Comparison of ENCODE assay signal across 8 mouse cellular contexts in the genomic region with DNA sequence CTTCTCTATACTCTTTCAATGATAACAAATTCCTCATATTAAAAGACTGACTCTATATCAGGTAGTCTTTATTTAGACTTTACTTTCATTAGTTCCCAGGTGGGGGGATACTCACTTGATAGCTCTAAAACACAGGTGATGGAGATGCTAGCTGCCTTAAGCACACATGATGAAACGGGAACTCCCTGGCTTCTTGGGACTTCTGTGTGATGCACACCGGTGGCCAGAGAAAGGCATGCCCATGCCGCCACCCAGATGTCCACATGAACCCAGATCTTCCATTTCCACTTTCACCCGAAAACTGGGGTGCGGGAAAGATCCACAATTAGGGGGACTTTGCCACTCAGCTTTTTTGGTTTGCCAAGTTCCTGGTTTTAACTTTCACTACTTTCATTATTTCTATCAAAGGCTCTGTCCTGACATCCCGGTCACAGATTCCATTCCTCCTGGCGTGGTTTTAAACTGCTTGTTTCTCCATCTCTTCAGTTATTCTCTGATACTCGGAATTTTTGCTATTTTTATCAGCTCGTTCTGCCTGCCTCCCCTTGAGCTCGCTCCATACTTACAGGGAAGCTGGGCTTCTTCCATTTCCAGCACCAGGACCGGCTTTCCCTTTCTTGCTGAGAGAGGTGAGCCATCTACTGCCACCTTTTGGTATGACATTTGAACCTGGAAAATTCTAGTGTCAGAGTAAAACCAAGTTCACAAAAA. TPM values are rescaled to one million over a fixed set of nuclear protein-coding genes. Genes with fewer than 3 reads are reported as not detected.
A peak's percentile ranks its signal among the peaks of the same experiment; 100 is the strongest.
DNase-seq lines count a peak whose midpoint lies in the region; ATAC-seq and TF ChIP-seq lines count a peak whose summit lies in the region.

No protein-coding gene starts in this region.

- CTCF ChIA-PET in Patski (lab: Charles Lee): interaction anchor here (0.7 to 3.7 kb wide), 11 partner anchors 9 to 199 kb away, joined by 3 to 31 read pairs (median 4); no protein-coding TSS in a partner anchor

- in situ Hi-C loops in Patski (cut with MboI; ENCODE audit: low pct_unique_long_range_greater_than_20kb): loop anchor here (5.0 kb wide), 1 partner anchor 196 kb away; no protein-coding TSS in a partner anchor

- DNase-seq in Patski (ENCODE audit: low read depth, low spot score): no peak
- DNase-seq in c-Kit-positive CD71-positive TER-119-positive erythroid progenitor cells, embryonic 14.5 days (ENCODE audit: low spot score): peak; percentile 66
- peak; percentile 67 for DNase-seq in forebrain, embryonic 11.5 days (ENCODE audit: low spot score)
- DNase-seq in layer of hippocampus, adult 9-10 months (ENCODE audit: low spot score): peak; percentile 47
- DNase-seq in retina, embryonic 14.5 days (ENCODE audit: low spot score): peak; percentile 85

- WGBS in forebrain, embryonic 11.5 days: 28% methylated on average over 11 of the region's 11 CpGs
- 29% methylated on average over 11 of the region's 11 CpGs for WGBS in hindbrain, embryonic 12.5 days
- 21% methylated on average over 11 of the region's 11 CpGs for WGBS in lung, embryonic 16.5 days

- POLR2A ChIA-PET in Patski (lab: Charles Lee): no interaction called here

- peak; percentile 51 for ATAC-seq in Patski
- no peak for ATAC-seq in forebrain, embryonic 11.5 days (replicated peaks; ENCODE audit: low FRiP score)
- peak; percentile 68; the same call in 1 of the 2 replicates for ATAC-seq in hindbrain, embryonic 12.5 days (ENCODE audit: low FRiP score)
- ATAC-seq in lung, embryonic 16.5 days (ENCODE audit: low read depth): peak; percentile 66; the same call in 1 of the 2 replicates
- ATAC-seq in monocyte, adult 5-6 weeks (replicated peaks; ENCODE audit: insufficient number of reproducible peaks, low FRiP score, low TSS enrichment, poor library complexity, severe bottlenecking): no peak

- peaks cover 29% of the 10 kb centered on the region for H3K27me3 ChIP-seq in Patski
- H3K27me3 ChIP-seq in forebrain, embryonic 11.5 days (ENCODE audit: control insufficient read depth, insufficient read depth, low read length): no peaks in the 10 kb centered on the region
- H3K27me3 ChIP-seq in hindbrain, embryonic 12.5 days: peaks cover 2% of the 10 kb centered on the region; the same call in 1 of the 2 replicates
- H3K27me3 ChIP-seq in lung, embryonic 16.5 days (ENCODE audit: control insufficient read depth, insufficient read depth, low read depth, low read length): no peaks in the 10 kb centered on the region

- H3K9ac ChIP-seq in forebrain, embryonic 11.5 days (ENCODE audit: low read length): no peak overlapping the region
- H3K9ac ChIP-seq in hindbrain, embryonic 12.5 days: no peak overlapping the region
- H3K9ac ChIP-seq in lung, embryonic 16.5 days (ENCODE audit: low read length): peak overlapping the region; percentile 61

- H3K4me1 ChIP-seq in forebrain, embryonic 11.5 days (replicated peaks; ENCODE audit: control insufficient read depth, insufficient read depth, low read length): 0 out of 2 replicates have a peak, but pooled peaks cover 2% of the 10 kb centered on the region
- H3K4me1 ChIP-seq in hindbrain, embryonic 12.5 days: peaks cover 3% of the 10 kb centered on the region; the same call in 1 of the 2 replicates
- no peaks in the 10 kb centered on the region for H3K4me1 ChIP-seq in lung, embryonic 16.5 days (replicated peaks; ENCODE audit: control insufficient read depth, insufficient read depth, low read length)

- no peaks in the 10 kb centered on the region for H3K36me3 ChIP-seq in forebrain, embryonic 11.5 days (ENCODE audit: control insufficient read depth, insufficient read depth, low read length)
- H3K36me3 ChIP-seq in hindbrain, embryonic 12.5 days: no peaks in the 10 kb centered on the region
- H3K36me3 ChIP-seq in lung, embryonic 16.5 days (ENCODE audit: control insufficient read depth, insufficient read depth, low read length): no peaks in the 10 kb centered on the region

- no peaks in the 10 kb centered on the region for H3K9me3 ChIP-seq in forebrain, embryonic 11.5 days (ENCODE audit: control insufficient read depth, low read length)
- no peaks in the 10 kb centered on the region for H3K9me3 ChIP-seq in hindbrain, embryonic 12.5 days (replicated peaks)
- no peaks in the 10 kb centered on the region for H3K9me3 ChIP-seq in lung, embryonic 16.5 days (ENCODE audit: control insufficient read depth, low read length)

- H3K27ac ChIP-seq in forebrain, embryonic 11.5 days (ENCODE audit: low read depth, low read length): no peak overlapping the region
- no peak overlapping the region for H3K27ac ChIP-seq in hindbrain, embryonic 12.5 days
- H3K27ac ChIP-seq in lung, embryonic 16.5 days (ENCODE audit: low read length): no peak overlapping the region

- H3K4me2 ChIP-seq in forebrain, embryonic 11.5 days (ENCODE audit: low read depth, low read length, severe bottlenecking): peak overlapping the region; percentile 48
- H3K4me2 ChIP-seq in hindbrain, embryonic 12.5 days (replicated peaks): peak overlapping the region; percentile 47
- peak overlapping the region; percentile 67 for H3K4me2 ChIP-seq in lung, embryonic 16.5 days (ENCODE audit: low read depth, low read length)

- peak overlapping the region; percentile 16; the same call in 1 of the 2 replicates for H3K4me3 ChIP-seq in forebrain, embryonic 11.5 days (ENCODE audit: low read depth, low read length)
- peak overlapping the region; percentile 10; the same call in 1 of the 2 replicates for H3K4me3 ChIP-seq in hindbrain, embryonic 12.5 days
- peak overlapping the region; percentile 52 for H3K4me3 ChIP-seq in lung, embryonic 16.5 days (ENCODE audit: low read length)

- peak; percentile 86 for TF ChIP-seq CTCF in Patski (IDR thresholded peaks at IDR 0.05)

RNA-seq across cellular contexts. Expression of gene Myb, which starts 27.9 kb away (rescaled TPM):
- polyA plus RNA-seq in Patski (2021): 0.15 TPM
- 8.9 and 9.7 TPM in 2 replicates for polyA plus RNA-seq in forebrain, embryonic 11.5 days (2014; fragmentation: Nextera tagmentation; extraction: Ambion mirVana)
- polyA plus RNA-seq in hindbrain, embryonic 12.5 days (2016; fragmentation: Nextera tagmentation; extraction: Ambion mirVana): 4.6 and 5.3 TPM in 2 replicates
- 7.5 and 8.5 TPM in 2 replicates for polyA plus RNA-seq in lung, embryonic 16.5 days (2015; fragmentation: Nextera tagmentation; extraction: Ambion mirVana)
- total RNA-seq in monocyte, adult 5-6 weeks (2017): 9.9 to 15.6 TPM (median 14.3 TPM) in 3 replicates

Comparison
In these comparisons a context has a peak if more than half of its experiments do, and no peak if none do; other contexts are left out.
1. ATAC-seq: peak in Patski (single experiment), hindbrain, embryonic 12.5 days (single experiment) and lung, embryonic 16.5 days (single experiment); none in forebrain, embryonic 11.5 days (single experiment) and monocyte, adult 5-6 weeks (single experiment).
2. Peak in every context shown above with its lines, with median percentiles within 50 percentile points of each other: H3K4me2 ChIP-seq and H3K4me3 ChIP-seq.